Comparison of ENCODE assay signal across 17 mouse cellular contexts in genomic region chr15:97718535-97719155, GRCm38 (mm10). TPM values are rescaled to one million over a fixed set of nuclear protein-coding genes. Genes with fewer than 3 reads are reported as not detected.
DNase-seq lines count a peak whose midpoint lies in the region; ATAC-seq and TF ChIP-seq lines count a peak whose summit lies in the region.
"Had no signal": no experiment of that assay in that cellular context is flagged by ENCODE, and none has a peak within 500 bp of the region (broad histone marks: within the 10 kb centered on the region; RNA-seq: fewer than 3 reads in every experiment).

No protein-coding gene starts in this region.

- intact Hi-C loops in gastrocnemius, adult 2 months (cut with DNase I) = loop anchor here (1.0 to 5.0 kb wide), 2 partner anchors 58 to 234 kb away; no protein-coding TSS in a partner anchor
- intact Hi-C loops in gastrocnemius, postnatal 36 days (cut with DNase I) = loop anchor here (2.0 to 5.0 kb wide), 3 partner anchors 58 to 234 kb away; no protein-coding TSS in a partner anchor

- H3K27me3 ChIP-seq in hindbrain, embryonic 10.5 days (ENCODE audit: insufficient read depth, poor library complexity, severe bottlenecking) = 0 out of 2 replicates have a peak, but pooled peaks cover 4% of the 10 kb centered on the region
- H3K27me3 ChIP-seq in hindbrain, embryonic 16.5 days (replicated peaks; ENCODE audit: control insufficient read depth, insufficient read depth, low read length) = no peaks in the 10 kb centered on the region
- no peaks in the 10 kb centered on the region for H3K27me3 ChIP-seq in forebrain, embryonic 12.5 days
- H3K27me3 ChIP-seq: lung, embryonic 15.5 days; midbrain, embryonic 15.5 days had no signal

- 87% methylated on average over 8 of the region's 8 CpGs for whole genome bisulfite sequencing in hindbrain, embryonic 10.5 days
- WGBS in hindbrain, embryonic 16.5 days = 85% methylated on average over 8 of the region's 8 CpGs
- 86% methylated on average over 8 of the region's 8 CpGs for WGBS in forebrain, embryonic 12.5 days

- H3K4me1 ChIP-seq in hindbrain, embryonic 10.5 days (replicated peaks) = peaks cover 13% of the 10 kb centered on the region; the same call in 1 of the 2 replicates
- no peaks in the 10 kb centered on the region for H3K4me1 ChIP-seq in hindbrain, embryonic 16.5 days (ENCODE audit: control insufficient read depth, insufficient read depth, low read depth, low read length)
- H3K4me1 ChIP-seq in forebrain, embryonic 12.5 days = no peaks in the 10 kb centered on the region
- H3K4me1 ChIP-seq: liver, embryonic 13.5 days; neural tube, embryonic 12.5 days had no signal

- no peak overlapping the region for H3K4me2 ChIP-seq in hindbrain, embryonic 16.5 days (ENCODE audit: low read length)
- no peak overlapping the region for H3K4me2 ChIP-seq in forebrain, embryonic 12.5 days
- H3K4me2 ChIP-seq: heart, embryonic 13.5 days; hindbrain, embryonic 13.5 days; liver, embryonic 13.5 days; lung, embryonic 15.5 days; midbrain, embryonic 15.5 days; neural tube, embryonic 12.5 days had no signal

- no peak for TF ChIP-seq CTCF in gastrocnemius, adult 2 months (IDR thresholded peaks at IDR 0.05)

- no peak for DNase-seq in gastrocnemius, adult 2 months
- no peak for DNase-seq in gastrocnemius, postnatal 36 days
- no peak for DNase-seq in hindbrain, embryonic 10.5 days (ENCODE audit: low spot score)
- DNase-seq in lung, postnatal 36 days = peak; percentile 59
- DNase-seq in lung, postnatal 4 days = no peak
- peak; percentile 12 to 31 for DNase-seq in thymus, postnatal 10 days (ENCODE audit: low spot score in 2 of 2)
- DNase-seq: liver, embryonic 13.5 days had no signal

- no peaks in the 10 kb centered on the region for H3K36me3 ChIP-seq in hindbrain, embryonic 10.5 days
- no peaks in the 10 kb centered on the region for H3K36me3 ChIP-seq in hindbrain, embryonic 16.5 days (ENCODE audit: control insufficient read depth, insufficient read depth, low read length)
- no peaks in the 10 kb centered on the region for H3K36me3 ChIP-seq in forebrain, embryonic 12.5 days (replicated peaks)
- H3K36me3 ChIP-seq: heart, embryonic 13.5 days; hindbrain, embryonic 13.5 days; liver, embryonic 13.5 days; lung, embryonic 15.5 days; midbrain, embryonic 15.5 days; neural tube, embryonic 12.5 days had no signal

- H3K4me3 ChIP-seq in gastrocnemius, adult 2 months = no peak overlapping the region; the same call in 1 of the 2 replicates
- H3K4me3 ChIP-seq in hindbrain, embryonic 10.5 days = no peak overlapping the region
- H3K4me3 ChIP-seq in hindbrain, embryonic 16.5 days (ENCODE audit: low read length) = no peak overlapping the region
- no peak overlapping the region for H3K4me3 ChIP-seq in forebrain, embryonic 12.5 days (replicated peaks)
- H3K4me3 ChIP-seq: heart, embryonic 13.5 days; hindbrain, embryonic 13.5 days; layer of hippocampus, adult 2 months; liver, embryonic 13.5 days; lung, embryonic 15.5 days; megakaryocyte, embryonic 14.5 days; midbrain, embryonic 15.5 days; neural tube, embryonic 12.5 days had no signal

- no peak overlapping the region for H3K9ac ChIP-seq in hindbrain, embryonic 16.5 days (ENCODE audit: low read depth, low read length)
- H3K9ac ChIP-seq in forebrain, embryonic 12.5 days = no peak overlapping the region
- H3K9ac ChIP-seq: heart, embryonic 13.5 days; hindbrain, embryonic 13.5 days; liver, embryonic 13.5 days; lung, embryonic 15.5 days; midbrain, embryonic 15.5 days; neural tube, embryonic 12.5 days had no signal

- peak overlapping the region; percentile 82 for H3K27ac ChIP-seq in gastrocnemius, adult 2 months
- H3K27ac ChIP-seq in hindbrain, embryonic 10.5 days = 0 out of 2 replicates have a peak overlapping the region, but pooled peaks have one; percentile 16
- no peak overlapping the region for H3K27ac ChIP-seq in hindbrain, embryonic 16.5 days (ENCODE audit: low read depth, low read length)
- H3K27ac ChIP-seq in forebrain, embryonic 12.5 days = no peak overlapping the region
- H3K27ac ChIP-seq: heart, embryonic 13.5 days; hindbrain, embryonic 13.5 days; liver, embryonic 13.5 days; lung, embryonic 15.5 days; midbrain, embryonic 15.5 days; neural tube, embryonic 12.5 days had no signal

- no peak for ATAC-seq in hindbrain, embryonic 16.5 days
- ATAC-seq in forebrain, embryonic 12.5 days (ENCODE audit: low FRiP score) = no peak
- ATAC-seq: midbrain, embryonic 15.5 days had no signal

- no peaks in the 10 kb centered on the region for H3K9me3 ChIP-seq in hindbrain, embryonic 10.5 days
- H3K9me3 ChIP-seq in hindbrain, embryonic 16.5 days (ENCODE audit: control insufficient read depth, low read length) = no peaks in the 10 kb centered on the region
- H3K9me3 ChIP-seq in forebrain, embryonic 12.5 days = no peaks in the 10 kb centered on the region
- H3K9me3 ChIP-seq: heart, embryonic 13.5 days; hindbrain, embryonic 13.5 days; liver, embryonic 13.5 days; lung, embryonic 15.5 days; midbrain, embryonic 15.5 days; neural tube, embryonic 12.5 days had no signal

RNA-seq across cellular contexts. Expression of gene Endou, which starts 12.5 kb away (rescaled TPM):
- under 1 TPM; 0.13 to 0.22 TPM for total RNA-seq in gastrocnemius, adult 2 months (2021)
- total RNA-seq in gastrocnemius, postnatal 36 days (2021) = under 1 TPM; 0.44 to 0.77 TPM
- polyA plus RNA-seq in hindbrain, embryonic 10.5 days (2016; fragmentation: Nextera tagmentation; extraction: Ambion mirVana) = 0.07 and 0.08 TPM in 2 replicates
- polyA plus RNA-seq in hindbrain, embryonic 16.5 days (2015; fragmentation: Nextera tagmentation; extraction: Ambion mirVana) = 0.14 and 0.41 TPM in 2 replicates
- polyA plus RNA-seq in forebrain, embryonic 12.5 days (2016; fragmentation: Nextera tagmentation; extraction: Ambion mirVana) = 0.10 and 0.33 TPM in 2 replicates
- polyA plus RNA-seq: inflammation-experienced regulatory T-cells, adult 6 months; liver, embryonic 13.5 days had no signal

RNA-seq across cellular contexts. Expression of gene Rpap3, which starts 13.0 kb away (rescaled TPM):
- total RNA-seq in gastrocnemius, adult 2 months (2021) = 10 to 100 TPM; 11.4 to 13.3 TPM
- total RNA-seq in gastrocnemius, postnatal 36 days (2021) = 10 to 100 TPM in 1 of 2 experiments, 1 to 10 TPM in 1; 9.8 to 12.4 TPM
- 29.7 and 33.5 TPM in 2 replicates for polyA plus RNA-seq in hindbrain, embryonic 10.5 days (2016; fragmentation: Nextera tagmentation; extraction: Ambion mirVana)
- 32.8 and 33.8 TPM in 2 replicates for polyA plus RNA-seq in hindbrain, embryonic 16.5 days (2015; fragmentation: Nextera tagmentation; extraction: Ambion mirVana)
- polyA plus RNA-seq in forebrain, embryonic 12.5 days (2016; fragmentation: Nextera tagmentation; extraction: Ambion mirVana) = 42.2 and 42.6 TPM in 2 replicates

RNA-seq across cellular contexts. Expression of gene Rapgef3, which starts 49.1 kb away (rescaled TPM):
- total RNA-seq in gastrocnemius, adult 2 months (2021) = 10 to 100 TPM in 1 of 2 experiments, 1 to 10 TPM in 1; 9.8 to 13.6 TPM
- total RNA-seq in gastrocnemius, postnatal 36 days (2021) = 1 to 10 TPM; 5.1 to 7.7 TPM
- polyA plus RNA-seq in hindbrain, embryonic 10.5 days (2016; fragmentation: Nextera tagmentation; extraction: Ambion mirVana) = 6.2 and 6.7 TPM in 2 replicates
- 17.8 and 18.4 TPM in 2 replicates for polyA plus RNA-seq in hindbrain, embryonic 16.5 days (2015; fragmentation: Nextera tagmentation; extraction: Ambion mirVana)
- polyA plus RNA-seq in forebrain, embryonic 12.5 days (2016; fragmentation: Nextera tagmentation; extraction: Ambion mirVana) = 6.2 and 6.3 TPM in 2 replicates
- polyA plus RNA-seq: inflammation-experienced regulatory T-cells, adult 6 months had no signal

RNA-seq across cellular contexts. Expression of gene Slc48a1, which starts 59.7 kb away (rescaled TPM):
- total RNA-seq in gastrocnemius, adult 2 months (2021) = 10 to 100 TPM; 44.5 to 47.1 TPM
- total RNA-seq in gastrocnemius, postnatal 36 days (2021) = 10 to 100 TPM; 44.8 to 46.2 TPM
- 28.8 and 31.3 TPM in 2 replicates for polyA plus RNA-seq in hindbrain, embryonic 10.5 days (2016; fragmentation: Nextera tagmentation; extraction: Ambion mirVana)
- 118 and 122 TPM in 2 replicates for polyA plus RNA-seq in hindbrain, embryonic 16.5 days (2015; fragmentation: Nextera tagmentation; extraction: Ambion mirVana)
- polyA plus RNA-seq in forebrain, embryonic 12.5 days (2016; fragmentation: Nextera tagmentation; extraction: Ambion mirVana) = 36.6 and 38.1 TPM in 2 replicates

Comparison
In these comparisons a context has a peak if more than half of its experiments do, and no peak if none do; other contexts are left out.
1. DNase-seq: peak in lung, postnatal 36 days (single experiment) and thymus, postnatal 10 days (2 of 2); none in gastrocnemius, adult 2 months (single experiment), gastrocnemius, postnatal 36 days (0 of 2), hindbrain, embryonic 10.5 days (single experiment) and lung, postnatal 4 days (0 of 2).
2. H3K27ac ChIP-seq: peak in gastrocnemius, adult 2 months (single experiment) and hindbrain, embryonic 10.5 days (single experiment); none in hindbrain, embryonic 16.5 days (single experiment) and forebrain, embryonic 12.5 days (single experiment).